Mouse (Mus musculus): ENCODE results near the gene Pus7. TPM values are rescaled to one million over a fixed set of nuclear protein-coding genes. Genes with fewer than 3 reads are reported as not detected.
A peak's percentile ranks its signal among the peaks of the same experiment; 100 is the strongest.
"Not testable (repeated sequence)": the region's sequence is repeated elsewhere in the genome, so short reads cannot be mapped to it uniquely, and the experiment has no call there.

Gene Pus7
- polyA plus RNA-seq, 2 experiments: 27.0 to 28.7 TPM

- TF ChIP-seq POLR2A (IDR thresholded peaks at IDR 0.05; ENCODE audit: borderline replicate concordance, extremely low read depth, insufficient read depth, insufficient read length): no peak
- H3K27me3 ChIP-seq (ENCODE audit: control insufficient read depth, insufficient read depth, low read length): no peaks in the 10 kb centered on the region
- DNase-seq (ENCODE audit: low spot score) (no peak), ATAC-seq (ENCODE audit: low FRiP score, low read depth) (no peak)
- no peak overlapping the region for H3K4me3 ChIP-seq (replicated peaks; ENCODE audit: low read length)
- no peaks in the 10 kb centered on the region for H3K36me3 ChIP-seq (ENCODE audit: control insufficient read depth, insufficient read depth, low read length)
- H3K9ac ChIP-seq (ENCODE audit: low read depth, low read length, severe bottlenecking): no peak overlapping the region
- no peaks in the 10 kb centered on the region for H3K9me3 ChIP-seq (ENCODE audit: control insufficient read depth, low read length)
- WGBS: 75% methylated on average over 4 of the region's 4 CpGs
- H3K4me2 ChIP-seq (replicated peaks; ENCODE audit: low read depth, low read length, severe bottlenecking): no peak overlapping the region
- H3K4me1 ChIP-seq (ENCODE audit: control insufficient read depth, insufficient read depth, low read length): no peaks in the 10 kb centered on the region
- H3K27ac ChIP-seq (replicated peaks; ENCODE audit: low read depth, low read length): no peak overlapping the region
These were observed 64.6 kb downstream of the Pus7 start for GRCm38 (mm10) chr5:23718881-23719328.

GRCm38 (mm10) chr5:23718182-23718534, 65.4 kb downstream of the Pus7 start:
- 66% methylated on average over 1 of the region's 1 CpGs for WGBS
- Histone ChIP-seq H3K4me2 (replicated peaks; ENCODE audit: low read depth, low read length, severe bottlenecking) (no peak overlapping the region), H3K9ac (ENCODE audit: low read depth, low read length, severe bottlenecking) (no peak overlapping the region), H3K27ac (replicated peaks; ENCODE audit: low read depth, low read length) (no peak overlapping the region), H3K4me1 (ENCODE audit: control insufficient read depth, insufficient read depth, low read length) (no peaks in the 10 kb centered on the region), H3K4me3 (replicated peaks; ENCODE audit: low read length) (no peak overlapping the region), H3K9me3 (ENCODE audit: control insufficient read depth, low read length) (no peaks in the 10 kb centered on the region), H3K27me3 (ENCODE audit: control insufficient read depth, insufficient read depth, low read length) (no peaks in the 10 kb centered on the region), H3K36me3 (ENCODE audit: control insufficient read depth, insufficient read depth, low read length) (no peaks in the 10 kb centered on the region)
- TF ChIP-seq POLR2A (IDR thresholded peaks at IDR 0.05; ENCODE audit: borderline replicate concordance, extremely low read depth, insufficient read depth, insufficient read length): no peak
- no peak for DNase-seq (ENCODE audit: low spot score)
- no peak for ATAC-seq (ENCODE audit: low FRiP score, low read depth)

- H3K4me2 ChIP-seq (replicated peaks; ENCODE audit: low read depth, low read length, severe bottlenecking): no peak overlapping the region
- DNase-seq (ENCODE audit: low spot score): no peak
- H3K4me3 ChIP-seq (replicated peaks; ENCODE audit: low read length): no peak overlapping the region
- H3K27ac ChIP-seq (replicated peaks; ENCODE audit: low read depth, low read length): no peak overlapping the region
- TF ChIP-seq POLR2A (IDR thresholded peaks at IDR 0.05; ENCODE audit: borderline replicate concordance, extremely low read depth, insufficient read depth, insufficient read length): no peak
- no peaks in the 10 kb centered on the region for H3K36me3 ChIP-seq (ENCODE audit: control insufficient read depth, insufficient read depth, low read length)
- no peaks in the 10 kb centered on the region for H3K4me1 ChIP-seq (ENCODE audit: control insufficient read depth, insufficient read depth, low read length)
- no peak overlapping the region for H3K9ac ChIP-seq (ENCODE audit: low read depth, low read length, severe bottlenecking)
- 73% methylated on average over 3 of the region's 3 CpGs for WGBS
- H3K27me3 ChIP-seq (ENCODE audit: control insufficient read depth, insufficient read depth, low read length): no peaks in the 10 kb centered on the region
- H3K9me3 ChIP-seq (ENCODE audit: control insufficient read depth, low read length): no peaks in the 10 kb centered on the region
- ATAC-seq (ENCODE audit: low FRiP score, low read depth): no peak
These were observed 65.9 kb downstream of the Pus7 start for GRCm38 (mm10) chr5:23717469-23718181.

- Histone ChIP-seq H3K4me3 (replicated peaks; ENCODE audit: low read length) (no peak overlapping the region), H3K27ac (replicated peaks; ENCODE audit: low read depth, low read length) (no peak overlapping the region), H3K9ac (ENCODE audit: low read depth, low read length, severe bottlenecking) (no peak overlapping the region), H3K36me3 (ENCODE audit: control insufficient read depth, insufficient read depth, low read length) (peaks cover 15% of the 10 kb centered on the region), H3K4me2 (replicated peaks; ENCODE audit: low read depth, low read length, severe bottlenecking) (no peak overlapping the region), H3K9me3 (ENCODE audit: control insufficient read depth, low read length) (peaks cover 17% of the 10 kb centered on the region), H3K27me3 (ENCODE audit: control insufficient read depth, insufficient read depth, low read length) (no peaks in the 10 kb centered on the region), H3K4me1 (ENCODE audit: control insufficient read depth, insufficient read depth, low read length) (no peaks in the 10 kb centered on the region)
- no peak for ATAC-seq (ENCODE audit: low FRiP score, low read depth)
- 91% methylated on average over 8 of the region's 8 CpGs for WGBS
- no peak for DNase-seq (ENCODE audit: low spot score)
- no peak for TF ChIP-seq POLR2A (IDR thresholded peaks at IDR 0.05; ENCODE audit: borderline replicate concordance, extremely low read depth, insufficient read depth, insufficient read length)
These were observed 69.8 kb downstream of the Pus7 start for GRCm38 (mm10) chr5:23713401-23714335.

GRCm38 (mm10) chr5:23712130-23713001, 71.1 kb downstream of the Pus7 start:
- peak; percentile 49 for DNase-seq (ENCODE audit: low spot score)
- H3K27me3 ChIP-seq (ENCODE audit: control insufficient read depth, insufficient read depth, low read length): no peaks in the 10 kb centered on the region
- peaks cover 24% of the 10 kb centered on the region for H3K36me3 ChIP-seq (ENCODE audit: control insufficient read depth, insufficient read depth, low read length)
- 8% methylated on average over 44 of the region's 60 CpGs for WGBS
- ATAC-seq (ENCODE audit: low FRiP score, low read depth): peak; percentile 99
- H3K4me1 ChIP-seq (ENCODE audit: control insufficient read depth, insufficient read depth, low read length): no peaks in the 10 kb centered on the region
- peak overlapping the region; percentile 77 for H3K9ac ChIP-seq (ENCODE audit: low read depth, low read length, severe bottlenecking)
- peak overlapping the region; percentile 68 for H3K27ac ChIP-seq (replicated peaks; ENCODE audit: low read depth, low read length)
- peak; percentile 54; the same call in 1 of the 2 replicates for TF ChIP-seq POLR2A (IDR thresholded peaks at IDR 0.05; ENCODE audit: borderline replicate concordance, extremely low read depth, insufficient read depth, insufficient read length)
- H3K9me3 ChIP-seq (ENCODE audit: control insufficient read depth, low read length): peaks cover 21% of the 10 kb centered on the region
- peak overlapping the region; percentile 68 for H3K4me3 ChIP-seq (replicated peaks; ENCODE audit: low read length)
- peak overlapping the region; percentile 71 for H3K4me2 ChIP-seq (replicated peaks; ENCODE audit: low read depth, low read length, severe bottlenecking)

- Histone ChIP-seq H3K4me2 (replicated peaks; ENCODE audit: low read depth, low read length, severe bottlenecking) (peak overlapping the region; percentile 71), H3K27ac (replicated peaks; ENCODE audit: low read depth, low read length) (0 out of 2 replicates have a peak overlapping the region, but pooled peaks have one; percentile 68), H3K9ac (ENCODE audit: low read depth, low read length, severe bottlenecking) (peak overlapping the region; percentile 77), H3K4me3 (replicated peaks; ENCODE audit: low read length) (peak overlapping the region; percentile 68), H3K36me3 (ENCODE audit: control insufficient read depth, insufficient read depth, low read length) (peaks cover 30% of the 10 kb centered on the region), H3K9me3 (ENCODE audit: control insufficient read depth, low read length) (peaks cover 27% of the 10 kb centered on the region)
- WGBS: 61% methylated on average over 6 of the region's 6 CpGs
- DNase-seq (ENCODE audit: low spot score); H3K4me1 ChIP-seq (ENCODE audit: control insufficient read depth, insufficient read depth, low read length); ATAC-seq (ENCODE audit: low FRiP score, low read depth); H3K27me3 ChIP-seq (ENCODE audit: control insufficient read depth, insufficient read depth, low read length): not testable (repeated sequence)
These were observed 71.8 kb downstream of the Pus7 start for GRCm38 (mm10) chr5:23711671-23712129.
